Mouse (Mus musculus) CH12.LX (cell line): ENCODE measurements around the gene Tmtc1.

Experiments
- BHLHE40 ChIP-seq: IDR thresholded peaks from 2 replicates; pipeline ENCODE4 v1.6.1; 2011; ENCODE audit warnings: mild to moderate bottlenecking, low read depth, low read length, improper control_type of control experiment
- CTCF ChIP-seq, 2 experiments: IDR thresholded peaks in 1 of 2; conservative IDR thresholded peaks in 1 of 2; 2 replicates each; pipeline ENCODE4 v1.5.1; 2011 to 2012; ENCODE audit warnings: low read depth in 2 of 2, low read length in 2 of 2, improper control_type of control experiment in 1 of 2, inconsistent platforms in 1 of 2, mild to moderate bottlenecking in 1 of 2, moderate library complexity in 1 of 2
- EP300 ChIP-seq: IDR thresholded peaks from 2 replicates; pipeline ENCODE4 v1.6.1; 2011; ENCODE audit warnings: low read length, improper control_type of control experiment
- ETS1 ChIP-seq: conservative IDR thresholded peaks from 2 replicates; pipeline ENCODE4 v1.6.1; 2012; ENCODE audit warnings: low read depth, mild to moderate bottlenecking, inconsistent platforms, low read length, improper control_type of control experiment, moderate library complexity
- JUND ChIP-seq: conservative IDR thresholded peaks from 2 replicates; pipeline ENCODE4 v1.6.1; 2011; ENCODE audit warnings: low read depth, low read length, improper control_type of control experiment
- KAT2A ChIP-seq: IDR thresholded peaks from 2 replicates; pipeline ENCODE4 v1.6.1; 2012; ENCODE audit warnings: low read length, improper control_type of control experiment, inconsistent platforms; ENCODE audit not compliant: insufficient replicate concordance
- NRF1 ChIP-seq: IDR thresholded peaks from 2 replicates; pipeline ENCODE4 v1.6.1; 2014; ENCODE audit warnings: low read depth, mild to moderate bottlenecking, inconsistent platforms, low read length, improper control_type of control experiment, moderate library complexity
- POLR2A ChIP-seq: IDR thresholded peaks from 2 replicates; pipeline ENCODE4 v1.6.1; 2011; ENCODE audit warnings: low read depth, mild to moderate bottlenecking, improper control_type of control experiment, low read length
- POLR2AphosphoS2 ChIP-seq: IDR thresholded peaks from 2 replicates; pipeline ENCODE4 v1.6.1; 2011; ENCODE audit warnings: low read depth, low read length, improper control_type of control experiment
- SIN3A ChIP-seq: IDR thresholded peaks from 2 replicates; pipeline ENCODE4 v1.6.1; 2012; ENCODE audit warnings: low read length, improper control_type of control experiment, inconsistent platforms
- USF1 ChIP-seq: IDR thresholded peaks from 2 replicates; pipeline ENCODE4 v1.6.1; 2014; ENCODE audit warnings: low read depth, mild to moderate bottlenecking, inconsistent platforms, low read length, improper control_type of control experiment
- ZKSCAN1 ChIP-seq: IDR thresholded peaks from 2 replicates; pipeline ENCODE4 v1.6.1; 2012; ENCODE audit warnings: low read depth, inconsistent platforms, low read length, improper control_type of control experiment, borderline replicate concordance
- ZNF384 ChIP-seq: IDR thresholded peaks from 2 replicates; pipeline ENCODE4 v1.6.1; 2012; ENCODE audit warnings: low read depth, low read length, improper control_type of control experiment, inconsistent platforms

GRCm38 (mm10) chr6:148446113-148446512 lies 1.9 kb upstream of the Tmtc1 start:
- TF ChIP-seq POLR2A (no peak), ETS1 (no peak), ZNF384 (no peak), CTCF (conservative IDR thresholded peaks at IDR 0.05 in 1 of 2, IDR thresholded peaks at IDR 0.05 in 1 of 2; ENCODE audit: low read depth in 2 of 2, low read length in 2 of 2) (no peak), USF1 (no peak), NRF1 (no peak), BHLHE40 (no peak), JUND (no peak), ZKSCAN1 (no peak), SIN3A (no peak), POLR2AphosphoS2 (no peak), EP300 (no peak), KAT2A (no peak)
